Mouse (Mus musculus) layer of hippocampus, postnatal 14 days (tissue): Measurements from ENCODE around the gene Pdha1. TPM values are rescaled to one million over a fixed set of nuclear protein-coding genes. Genes with fewer than 3 reads are reported as not detected.

Experiments
- DNase-seq, 2 experiments: peaks; one replicate each; pipeline ENCODE4 v3.0.0; 2021 to 2022; ENCODE audit warnings: low spot score in 2 of 2, mixed read lengths in 1 of 2
- long read RNA-seq, 2 experiments: library from polyadenylated mRNA; stranded (forward); transcript quantifications; one replicate each; pipeline ENCODE4 v2.0.0; 2021
- total RNA-seq, 2 experiments: library from RNA; stranded (reverse); gene quantifications; 2 replicates each; pipeline ENCODE4 v1.2.3; 2021

The Pdha1 gene
- 100 to 1,000 TPM; 291 to 314 TPM for total RNA-seq
- long read RNA-seq, experiment 1, transcript Pdha1-201 (11 exons, 2,848 nt): major isoform, 390 of 412 reads
- long read RNA-seq, experiment 1, partial matches to known transcripts: 7 of 412 reads
- long read RNA-seq, experiment 1, other reads (novel, unspliced or antisense): 15 of 412 reads
- long read RNA-seq, experiment 2, transcript Pdha1-201 (11 exons, 2,848 nt): major isoform, 385 of 432 reads
- long read RNA-seq, experiment 2, partial matches to known transcripts: 30 of 432 reads
- long read RNA-seq, experiment 2, other reads (novel, unspliced or antisense): 17 of 432 reads

- DNase-seq: peak; percentile 71 to 83
Measured at GRCm38 (mm10) chrX:160137861-160138717, at the start of gene Pdha1. Gene Pdha1 (minus strand): TSS chrX:160138413.

GRCm38 (mm10) chrX:160179032-160179431, 40.8 kb upstream of the Pdha1 start:
- peak; percentile 1 to 9 for DNase-seq

GRCm38 (mm10) chrX:160170150-160170549, 31.9 kb upstream of the Pdha1 start:
- peak; percentile 41 to 74 for DNase-seq

GRCm38 (mm10) chrX:160166246-160166985, 28.2 kb upstream of the Pdha1 start:
- DNase-seq: no peak

GRCm38 (mm10) chrX:160164259-160164658, 26.0 kb upstream of the Pdha1 start:
- DNase-seq: no peak

GRCm38 (mm10) chrX:160153147-160153815, 15.1 kb upstream of the Pdha1 start:
- DNase-seq: peak in 1 of 2 experiments; percentile 15

GRCm38 (mm10) chrX:160148859-160149258, 10.6 kb upstream of the Pdha1 start:
- no peak for DNase-seq

GRCm38 (mm10) chrX:160147406-160147805, 9.2 kb upstream of the Pdha1 start:
- no peak for DNase-seq

- DNase-seq: no peak
Measured at GRCm38 (mm10) chrX:160146806-160147205, 8.6 kb upstream of the Pdha1 start.

GRCm38 (mm10) chrX:160137177-160137860, 894 bp downstream of the Pdha1 start:
- DNase-seq: no peak

GRCm38 (mm10) chrX:160136153-160136552, 2.1 kb downstream of the Pdha1 start:
- DNase-seq: no peak

- DNase-seq: no peak
Measured at GRCm38 (mm10) chrX:160135719-160136118, 2.5 kb downstream of the Pdha1 start.

GRCm38 (mm10) chrX:160134136-160134843, 3.9 kb downstream of the Pdha1 start:
- DNase-seq: no peak

GRCm38 (mm10) chrX:160116658-160117057, 21.6 kb downstream of the Pdha1 start:
- peak; percentile 41 to 64 for DNase-seq

- DNase-seq: no peak
Measured at GRCm38 (mm10) chrX:160116074-160116473, 22.1 kb downstream of the Pdha1 start.

- DNase-seq: no peak
Measured at GRCm38 (mm10) chrX:160113777-160114176, 24.4 kb downstream of the Pdha1 start.

GRCm38 (mm10) chrX:160107817-160108216, 30.4 kb downstream of the Pdha1 start:
- no peak for DNase-seq

- no peak for DNase-seq
Measured at GRCm38 (mm10) chrX:160091973-160092372, 46.2 kb downstream of the Pdha1 start.
